Mouse (Mus musculus): ENCODE data around the gene Gm4353. TPM values are rescaled to one million over a fixed set of nuclear protein-coding genes. Genes with fewer than 3 reads are reported as not detected.

Gm4353 gene
- polyA plus RNA-seq, 1 experiment from 2014 or later: 0.50 TPM

DNA sequence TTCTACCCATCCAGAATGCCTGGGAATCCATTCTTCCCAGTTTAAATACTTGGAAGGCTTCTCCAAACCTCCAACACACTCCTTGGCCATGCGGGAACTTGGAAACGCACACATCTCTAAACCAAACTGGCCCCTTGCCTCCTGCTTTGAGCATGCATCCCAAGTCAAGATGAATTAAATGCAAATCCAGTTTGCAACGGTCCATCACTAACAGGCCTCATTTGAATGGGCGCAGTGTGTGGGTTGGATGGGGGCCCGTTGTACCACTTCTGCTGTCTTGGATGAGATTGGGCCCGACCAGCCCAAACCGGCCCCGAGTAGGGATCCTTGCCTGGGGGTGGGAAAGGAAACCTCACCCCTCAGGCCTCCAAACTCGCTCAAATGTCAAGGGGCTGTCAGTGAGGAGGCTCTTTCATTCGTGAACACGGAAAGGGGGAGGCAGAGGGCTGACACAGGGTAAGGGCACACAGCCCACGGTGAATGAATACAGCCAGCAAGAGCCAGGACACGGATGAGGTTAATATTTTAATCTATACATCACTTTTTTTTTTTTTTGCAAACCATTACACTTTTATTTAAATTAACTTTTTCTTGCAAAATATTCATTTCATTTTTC is 38.7 kb upstream of the Gm4353 start:
- Histone ChIP-seq H3K27ac (ENCODE audit: low read depth, low read length) (no peak overlapping the region), H3K4me1 (ENCODE audit: control insufficient read depth, insufficient read depth, low read length) (no peaks in the 10 kb centered on the region), H3K4me2 (replicated peaks; ENCODE audit: low read depth, low read length) (no peak overlapping the region), H3K9ac (ENCODE audit: low read depth, low read length) (no peak overlapping the region), H3K36me3 (ENCODE audit: control insufficient read depth, insufficient read depth, low read length) (no peaks in the 10 kb centered on the region), H3K9me3 (ENCODE audit: control insufficient read depth, low read length) (peaks cover 4% of the 10 kb centered on the region), H3K27me3 (ENCODE audit: control insufficient read depth, insufficient read depth, low read length) (no peaks in the 10 kb centered on the region), H3K4me3 (ENCODE audit: low read length) (no peak overlapping the region)
- no peak for ATAC-seq (ENCODE audit: low FRiP score, low TSS enrichment)
- WGBS: 77% methylated on average over 13 of the region's 13 CpGs

DNA sequence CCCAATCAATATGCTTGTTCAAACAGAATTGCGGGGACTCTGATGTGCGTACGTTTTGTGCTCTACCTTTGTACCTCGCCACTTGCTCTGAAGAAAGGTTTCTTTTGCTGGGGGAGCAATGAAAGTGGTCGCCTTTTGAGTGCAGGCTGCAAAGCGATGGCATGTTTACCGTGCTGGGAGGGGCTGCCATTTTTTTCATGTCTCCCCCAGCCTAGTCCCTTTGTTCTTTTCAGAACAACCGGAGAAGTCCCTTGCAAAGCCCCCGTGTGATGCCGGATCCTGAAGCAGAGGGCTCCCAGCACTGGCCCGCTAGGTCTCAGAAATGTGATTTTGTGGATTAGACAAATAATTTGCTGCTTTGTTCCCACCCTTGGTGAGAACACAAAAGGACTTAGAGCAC is 36.8 kb upstream of the Gm4353 start:
- Histone ChIP-seq H3K9ac (ENCODE audit: low read depth, low read length) (no peak overlapping the region), H3K27ac (ENCODE audit: low read depth, low read length) (no peak overlapping the region), H3K4me3 (ENCODE audit: low read length) (no peak overlapping the region), H3K36me3 (ENCODE audit: control insufficient read depth, insufficient read depth, low read length) (no peaks in the 10 kb centered on the region), H3K4me2 (replicated peaks; ENCODE audit: low read depth, low read length) (no peak overlapping the region), H3K27me3 (ENCODE audit: control insufficient read depth, insufficient read depth, low read length) (no peaks in the 10 kb centered on the region), H3K9me3 (ENCODE audit: control insufficient read depth, low read length) (peaks cover 4% of the 10 kb centered on the region), H3K4me1 (ENCODE audit: control insufficient read depth, insufficient read depth, low read length) (no peaks in the 10 kb centered on the region)
- WGBS: 81% methylated on average over 11 of the region's 11 CpGs
- ATAC-seq (ENCODE audit: low FRiP score, low TSS enrichment): no peak

- no peaks in the 10 kb centered on the region for H3K27me3 ChIP-seq (ENCODE audit: control insufficient read depth, insufficient read depth, low read length)
- H3K4me1 ChIP-seq (ENCODE audit: control insufficient read depth, insufficient read depth, low read length): no peaks in the 10 kb centered on the region
- H3K27ac ChIP-seq (ENCODE audit: low read depth, low read length): no peak overlapping the region
- no peak overlapping the region for H3K4me2 ChIP-seq (replicated peaks; ENCODE audit: low read depth, low read length)
- no peak overlapping the region for H3K9ac ChIP-seq (ENCODE audit: low read depth, low read length)
- no peak overlapping the region for H3K4me3 ChIP-seq (ENCODE audit: low read length)
- ATAC-seq (ENCODE audit: low FRiP score, low TSS enrichment): no peak
- 89% methylated on average over 4 of the region's 4 CpGs for WGBS
- H3K9me3 ChIP-seq (ENCODE audit: control insufficient read depth, low read length): peaks cover 4% of the 10 kb centered on the region
- no peaks in the 10 kb centered on the region for H3K36me3 ChIP-seq (ENCODE audit: control insufficient read depth, insufficient read depth, low read length)
Measured at GRCm38 (mm10) chr7:116120737-116121136, 36.3 kb upstream of the Gm4353 start.

DNA sequence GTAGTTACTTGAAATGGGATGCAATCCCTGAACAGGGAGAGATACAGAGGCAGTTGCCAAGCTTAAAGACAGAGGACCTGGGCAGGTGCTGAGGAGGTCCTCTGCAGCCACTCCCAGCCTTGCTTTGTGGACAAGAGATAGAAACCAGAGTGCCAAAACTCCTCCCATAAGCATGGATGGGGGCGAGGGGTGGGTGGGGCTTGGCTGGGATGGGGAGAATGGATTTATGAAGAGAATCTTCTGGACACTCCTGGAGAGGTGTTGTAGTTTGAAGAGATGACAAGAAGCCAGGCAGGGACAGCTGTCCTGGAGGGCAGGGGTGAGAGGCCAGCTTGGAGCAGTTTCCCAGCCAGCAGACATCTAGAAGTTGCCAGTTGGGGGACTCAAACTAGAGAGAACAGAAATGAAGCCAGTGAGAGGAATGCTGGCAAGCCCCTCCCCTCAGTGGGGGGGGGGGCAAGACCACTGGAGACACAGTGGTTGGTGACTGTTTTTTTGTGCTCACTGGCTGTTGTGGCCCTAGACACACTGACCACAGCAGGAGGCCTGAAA is 34.9 kb upstream of the Gm4353 start:
- no peaks in the 10 kb centered on the region for H3K4me1 ChIP-seq (ENCODE audit: control insufficient read depth, insufficient read depth, low read length)
- no peak overlapping the region for H3K4me3 ChIP-seq (ENCODE audit: low read length)
- H3K27ac ChIP-seq (ENCODE audit: low read depth, low read length): no peak overlapping the region
- ATAC-seq (ENCODE audit: low FRiP score, low TSS enrichment): no peak
- no peak overlapping the region for H3K4me2 ChIP-seq (replicated peaks; ENCODE audit: low read depth, low read length)
- H3K9ac ChIP-seq (ENCODE audit: low read depth, low read length): no peak overlapping the region
- WGBS: 68% methylated on average over 1 of the region's 1 CpGs
- no peaks in the 10 kb centered on the region for H3K36me3 ChIP-seq (ENCODE audit: control insufficient read depth, insufficient read depth, low read length)
- peaks cover 4% of the 10 kb centered on the region for H3K9me3 ChIP-seq (ENCODE audit: control insufficient read depth, low read length)
- no peaks in the 10 kb centered on the region for H3K27me3 ChIP-seq (ENCODE audit: control insufficient read depth, insufficient read depth, low read length)

- H3K27me3 ChIP-seq (ENCODE audit: control insufficient read depth, insufficient read depth, low read length): no peaks in the 10 kb centered on the region
- no peaks in the 10 kb centered on the region for H3K4me1 ChIP-seq (ENCODE audit: control insufficient read depth, insufficient read depth, low read length)
- no peak overlapping the region for H3K9ac ChIP-seq (ENCODE audit: low read depth, low read length)
- H3K36me3 ChIP-seq (ENCODE audit: control insufficient read depth, insufficient read depth, low read length): no peaks in the 10 kb centered on the region
- no peak overlapping the region for H3K27ac ChIP-seq (ENCODE audit: low read depth, low read length)
- no peak overlapping the region for H3K4me2 ChIP-seq (replicated peaks; ENCODE audit: low read depth, low read length)
- H3K9me3 ChIP-seq (ENCODE audit: control insufficient read depth, low read length): peaks cover 4% of the 10 kb centered on the region
- 79% methylated on average over 2 of the region's 2 CpGs for whole genome bisulfite sequencing
- ATAC-seq (ENCODE audit: low FRiP score, low TSS enrichment): no peak
- H3K4me3 ChIP-seq (ENCODE audit: low read length): no peak overlapping the region
Measured at GRCm38 (mm10) chr7:116115991-116116390, 31.6 kb upstream of the Gm4353 start.

DNA sequence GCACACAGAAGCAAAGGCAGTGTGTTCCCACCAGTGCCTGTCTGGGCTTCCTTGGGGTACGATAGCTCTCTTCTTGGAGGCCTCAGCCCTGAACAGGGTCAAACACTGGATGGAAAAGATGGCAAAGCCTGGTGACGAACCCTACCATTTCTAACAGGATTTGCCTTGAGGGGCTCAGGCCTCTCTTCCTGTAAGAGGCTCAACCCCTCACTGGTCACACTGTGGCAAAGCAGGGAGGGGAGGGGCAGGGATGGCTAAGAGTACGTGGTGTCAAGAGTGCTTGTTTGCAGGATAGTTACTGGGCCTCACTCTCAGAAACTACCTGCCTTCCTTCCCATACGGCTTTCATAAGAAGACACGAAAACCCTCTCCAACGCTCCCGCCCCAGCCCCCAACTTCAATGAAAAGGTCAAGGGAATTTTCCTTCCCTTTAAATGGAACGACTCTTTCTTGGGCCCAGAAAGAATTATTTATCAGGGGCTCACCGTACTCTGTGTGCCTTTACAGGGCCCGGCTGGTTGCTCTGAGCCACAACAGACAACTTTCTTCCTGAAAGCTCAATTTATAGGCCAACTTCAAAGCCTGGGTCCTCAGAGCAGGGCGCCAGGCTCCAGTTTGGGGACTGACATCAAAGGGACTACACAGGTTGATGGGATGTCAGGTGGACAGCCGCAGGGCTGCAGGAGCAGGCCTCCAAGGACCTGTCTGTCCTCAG is 30.9 kb upstream of the Gm4353 start:
- Histone ChIP-seq H3K9me3 (ENCODE audit: control insufficient read depth, low read length) (peaks cover 4% of the 10 kb centered on the region), H3K9ac (ENCODE audit: low read depth, low read length) (no peak overlapping the region), H3K27me3 (ENCODE audit: control insufficient read depth, insufficient read depth, low read length) (no peaks in the 10 kb centered on the region), H3K4me3 (ENCODE audit: low read length) (no peak overlapping the region), H3K4me2 (replicated peaks; ENCODE audit: low read depth, low read length) (no peak overlapping the region), H3K4me1 (ENCODE audit: control insufficient read depth, insufficient read depth, low read length) (no peaks in the 10 kb centered on the region), H3K27ac (ENCODE audit: low read depth, low read length) (no peak overlapping the region), H3K36me3 (ENCODE audit: control insufficient read depth, insufficient read depth, low read length) (no peaks in the 10 kb centered on the region)
- ATAC-seq (ENCODE audit: low FRiP score, low TSS enrichment): no peak
- WGBS: 48% methylated on average over 12 of the region's 12 CpGs

GRCm38 (mm10) chr7:116111546-116111945 is 27.1 kb upstream of the Gm4353 start:
- Histone ChIP-seq H3K9ac (ENCODE audit: low read depth, low read length) (no peak overlapping the region), H3K9me3 (ENCODE audit: control insufficient read depth, low read length) (no peaks in the 10 kb centered on the region), H3K4me3 (ENCODE audit: low read length) (no peak overlapping the region), H3K4me2 (replicated peaks; ENCODE audit: low read depth, low read length) (no peak overlapping the region), H3K36me3 (ENCODE audit: control insufficient read depth, insufficient read depth, low read length) (peaks cover 2% of the 10 kb centered on the region; the same call in 1 of the 2 replicates), H3K4me1 (ENCODE audit: control insufficient read depth, insufficient read depth, low read length) (no peaks in the 10 kb centered on the region), H3K27me3 (ENCODE audit: control insufficient read depth, insufficient read depth, low read length) (no peaks in the 10 kb centered on the region), H3K27ac (ENCODE audit: low read depth, low read length) (no peak overlapping the region)
- 74% methylated on average over 6 of the region's 6 CpGs for WGBS
- ATAC-seq (ENCODE audit: low FRiP score, low TSS enrichment): no peak

- Histone ChIP-seq H3K36me3 (ENCODE audit: control insufficient read depth, insufficient read depth, low read length) (peaks cover 8% of the 10 kb centered on the region), H3K9me3 (ENCODE audit: control insufficient read depth, low read length) (no peaks in the 10 kb centered on the region), H3K4me2 (replicated peaks; ENCODE audit: low read depth, low read length) (no peak overlapping the region), H3K27me3 (ENCODE audit: control insufficient read depth, insufficient read depth, low read length) (no peaks in the 10 kb centered on the region), H3K9ac (ENCODE audit: low read depth, low read length) (no peak overlapping the region), H3K27ac (ENCODE audit: low read depth, low read length) (no peak overlapping the region), H3K4me3 (ENCODE audit: low read length) (no peak overlapping the region), H3K4me1 (ENCODE audit: control insufficient read depth, insufficient read depth, low read length) (no peaks in the 10 kb centered on the region)
- WGBS: 83% methylated on average over 3 of the region's 3 CpGs
- ATAC-seq (ENCODE audit: low FRiP score, low TSS enrichment): no peak
Measured at GRCm38 (mm10) chr7:116110661-116111060, 26.2 kb upstream of the Gm4353 start.

DNA sequence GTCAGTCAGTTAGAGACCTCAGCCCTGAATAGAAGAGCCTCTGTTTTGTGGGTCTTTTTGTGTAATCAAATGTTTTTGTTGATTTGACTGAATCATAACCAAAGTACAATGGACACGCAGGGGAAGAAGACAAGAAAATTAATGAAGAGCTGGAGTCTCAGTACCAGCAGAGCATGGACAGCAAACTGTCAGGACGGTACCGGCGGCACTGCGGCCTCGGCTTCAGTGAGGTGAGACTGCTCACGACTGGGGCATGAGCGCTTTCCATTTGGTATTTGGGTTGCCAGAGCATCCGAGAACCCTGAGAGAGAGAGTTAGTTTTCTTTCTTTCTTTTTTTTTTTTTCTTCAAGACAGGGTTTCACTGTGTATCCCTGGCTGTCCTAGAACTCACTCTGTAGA is 18.7 kb upstream of the Gm4353 start:
- H3K36me3 ChIP-seq (ENCODE audit: control insufficient read depth, insufficient read depth, low read length): peaks cover 46% of the 10 kb centered on the region
- no peaks in the 10 kb centered on the region for H3K27me3 ChIP-seq (ENCODE audit: control insufficient read depth, insufficient read depth, low read length)
- no peak overlapping the region for H3K27ac ChIP-seq (ENCODE audit: low read depth, low read length)
- H3K4me1 ChIP-seq (ENCODE audit: control insufficient read depth, insufficient read depth, low read length): 0 out of 2 replicates have a peak, but pooled peaks cover 7% of the 10 kb centered on the region
- H3K4me3 ChIP-seq (ENCODE audit: low read length): no peak overlapping the region
- no peak for ATAC-seq (ENCODE audit: low FRiP score, low TSS enrichment)
- WGBS: 97% methylated on average over 9 of the region's 9 CpGs
- H3K4me2 ChIP-seq (replicated peaks; ENCODE audit: low read depth, low read length): no peak overlapping the region
- H3K9ac ChIP-seq (ENCODE audit: low read depth, low read length): no peak overlapping the region
- H3K9me3 ChIP-seq (ENCODE audit: control insufficient read depth, low read length): no peaks in the 10 kb centered on the region

All from kidney, embryonic 14.5 days (tissue).